ENCODE assay signal across 27 mouse cellular contexts in genomic region chr4:89402324-89402723, GRCm38 (mm10).
DNase-seq lines count a peak whose midpoint lies in the region; ATAC-seq and TF ChIP-seq lines count a peak whose summit lies in the region.
"Had no signal": no experiment of that assay in that cellular context is flagged by ENCODE, and none has a peak within 500 bp of the region (broad histone marks: within the 10 kb centered on the region; RNA-seq: fewer than 3 reads in every experiment).

No protein-coding gene starts in this region.

- peak; percentile 55 for ATAC-seq in lung, postnatal 0 days
- ATAC-seq in stomach, postnatal 0 days (ENCODE audit: low FRiP score, low TSS enrichment), result no peak
- ATAC-seq in frontal cortex, adult (ENCODE audit: low TSS enrichment), result no peak
- ATAC-seq: activated CD4-positive, CD25-positive, alpha-beta regulatory T cell, adult 4 months; CD4-positive, CD25-positive, alpha-beta regulatory T cell, adult 4 months; forebrain, embryonic 14.5 days; forebrain, postnatal 0 days; Patski had no signal

- no peaks in the 10 kb centered on the region for H3K27me3 ChIP-seq in lung, postnatal 0 days (replicated peaks; ENCODE audit: insufficient read depth, low read length)
- no peaks in the 10 kb centered on the region for H3K27me3 ChIP-seq in CH12.LX (replicated peaks)
- no peaks in the 10 kb centered on the region for H3K27me3 ChIP-seq in stomach, postnatal 0 days (ENCODE audit: control insufficient read depth, insufficient read depth, low read length)
- H3K27me3 ChIP-seq: embryonic facial prominence, embryonic 12.5 days; forebrain, embryonic 12.5 days; Patski had no signal

- no peak overlapping the region for H3K4me2 ChIP-seq in lung, postnatal 0 days (replicated peaks; ENCODE audit: low read depth, low read length)
- H3K4me2 ChIP-seq in CH12.LX (ENCODE audit: insufficient read depth, low read depth, poor library complexity, severe bottlenecking), result no peak overlapping the region
- H3K4me2 ChIP-seq in stomach, postnatal 0 days (replicated peaks; ENCODE audit: low read depth), result no peak overlapping the region
- H3K4me2 ChIP-seq: embryonic facial prominence, embryonic 12.5 days; forebrain, embryonic 12.5 days had no signal

- 54% methylated on average over 5 of the region's 5 CpGs for WGBS in lung, postnatal 0 days
- 55% methylated on average over 5 of the region's 5 CpGs for WGBS in stomach, postnatal 0 days

- no peak for TF ChIP-seq RAD21 in CH12.LX (IDR thresholded peaks at IDR 0.05; ENCODE audit: low read depth, low read length)

- no peak for TF ChIP-seq POLR2A in CH12.LX (IDR thresholded peaks at IDR 0.05; ENCODE audit: low read depth, low read length)
- no peak for TF ChIP-seq POLR2A in embryonic fibroblast, embryonic 13.5 days (IDR thresholded peaks at IDR 0.05; ENCODE audit: low read depth, low read length)

- DNase-seq in lung, postnatal 0 days (ENCODE audit: low spot score), result no peak
- no peak for DNase-seq in lung, postnatal 14 days
- DNase-seq in CH12.LX (ENCODE audit: extremely low read depth), result no peak
- peak; percentile 29 for DNase-seq in stomach, postnatal 0 days (ENCODE audit: low spot score)
- no peak for DNase-seq in left cerebral cortex, adult 8-10 months (ENCODE audit: low spot score in 2 of 2)
- DNase-seq in heart, adult 18-20 months, result no peak
- DNase-seq: adrenal gland, adult 8-10 months; adrenal gland, postnatal 14 days; adrenal gland, postnatal 36 days; B cell, adult 2 months; cerebellum, adult 11-12 months; cerebellum, adult 2 months; cerebellum, adult 9-10 months; cerebellum, postnatal 10 days; cerebellum, postnatal 25 days; forebrain, postnatal 0 days had no signal

- H3K9ac ChIP-seq in lung, postnatal 0 days (replicated peaks; ENCODE audit: low read depth), result no peak overlapping the region
- no peak overlapping the region for H3K9ac ChIP-seq in CH12.LX (ENCODE audit: insufficient read depth, low read depth)
- H3K9ac ChIP-seq in stomach, postnatal 0 days (ENCODE audit: low read length), result no peak overlapping the region
- H3K9ac ChIP-seq: embryonic facial prominence, embryonic 12.5 days; forebrain, embryonic 12.5 days; forebrain, postnatal 0 days had no signal

- H3K4me1 ChIP-seq in lung, postnatal 0 days (ENCODE audit: insufficient read depth, low read depth, low read length), result no peaks in the 10 kb centered on the region
- H3K4me1 ChIP-seq in CH12.LX (ENCODE audit: control insufficient read depth in 1 of 2, insufficient read depth in 2 of 2), result peaks cover 26 to 68% of the 10 kb centered on the region in 2 experiments
- peaks cover 15% of the 10 kb centered on the region for H3K4me1 ChIP-seq in embryonic fibroblast, embryonic 13.5 days (ENCODE audit: control insufficient read depth, insufficient read depth, low read length)
- no peaks in the 10 kb centered on the region for H3K4me1 ChIP-seq in stomach, postnatal 0 days (replicated peaks; ENCODE audit: control insufficient read depth, insufficient read depth)
- H3K4me1 ChIP-seq: embryonic facial prominence, embryonic 10.5 days; embryonic facial prominence, embryonic 12.5 days; forebrain, embryonic 10.5 days; forebrain, embryonic 12.5 days had no signal

- H3K9me3 ChIP-seq in lung, postnatal 0 days (ENCODE audit: low read length), result no peaks in the 10 kb centered on the region
- no peaks in the 10 kb centered on the region for H3K9me3 ChIP-seq in CH12.LX (replicated peaks; ENCODE audit: low read length)
- H3K9me3 ChIP-seq in stomach, postnatal 0 days (ENCODE audit: control insufficient read depth, low read length), result no peaks in the 10 kb centered on the region
- H3K9me3 ChIP-seq: embryonic facial prominence, embryonic 10.5 days; embryonic facial prominence, embryonic 12.5 days; forebrain, embryonic 10.5 days; forebrain, embryonic 12.5 days had no signal

- H3K4me3 ChIP-seq in lung, postnatal 0 days (ENCODE audit: low read depth, low read length), result no peak overlapping the region
- H3K4me3 ChIP-seq in CH12.LX (replicated peaks in 1 of 3; ENCODE audit: low read depth in 2 of 3, low read length in 2 of 3, poor library complexity in 1 of 3), result no peak overlapping the region
- H3K4me3 ChIP-seq in embryonic fibroblast, embryonic 13.5 days (ENCODE audit: insufficient read depth, low read length), result no peak overlapping the region
- H3K4me3 ChIP-seq in stomach, postnatal 0 days (ENCODE audit: low read depth, low read length), result no peak overlapping the region
- H3K4me3 ChIP-seq: embryonic facial prominence, embryonic 10.5 days; embryonic facial prominence, embryonic 12.5 days; erythroblast, embryonic 14.5 days; forebrain, embryonic 10.5 days; forebrain, embryonic 12.5 days had no signal

- no peaks in the 10 kb centered on the region for H3K79me2 ChIP-seq in CH12.LX (replicated peaks; ENCODE audit: control insufficient read depth, extremely low read depth, insufficient read depth, poor library complexity, severe bottlenecking)

- no peak overlapping the region for H3K27ac ChIP-seq in lung, postnatal 0 days (ENCODE audit: low read length)
- peak overlapping the region; percentile 52 for H3K27ac ChIP-seq in CH12.LX (ENCODE audit: insufficient read depth, low read depth)
- peak overlapping the region; percentile 28; the same call in 1 of the 2 replicates for H3K27ac ChIP-seq in embryonic fibroblast, embryonic 13.5 days (ENCODE audit: insufficient read depth, low read length)
- H3K27ac ChIP-seq in stomach, postnatal 0 days (replicated peaks), result no peak overlapping the region
- H3K27ac ChIP-seq: embryonic facial prominence, embryonic 10.5 days; embryonic facial prominence, embryonic 12.5 days; forebrain, embryonic 10.5 days; forebrain, embryonic 12.5 days had no signal

- no peaks in the 10 kb centered on the region for H3K36me3 ChIP-seq in lung, postnatal 0 days (ENCODE audit: insufficient read depth, low read length)
- peaks cover 19 to 46% of the 10 kb centered on the region in 2 experiments for H3K36me3 ChIP-seq in CH12.LX (replicated peaks in 1 of 2; ENCODE audit: control insufficient read depth in 1 of 2, insufficient read depth in 1 of 2, low read length in 1 of 2)
- H3K36me3 ChIP-seq in stomach, postnatal 0 days (ENCODE audit: control insufficient read depth, insufficient read depth, low read length), result no peaks in the 10 kb centered on the region
- H3K36me3 ChIP-seq: embryonic facial prominence, embryonic 10.5 days; embryonic facial prominence, embryonic 12.5 days; forebrain, embryonic 10.5 days; forebrain, embryonic 12.5 days had no signal

- no peak for TF ChIP-seq EP300 in lung, postnatal 0 days (IDR thresholded peaks at IDR 0.05)
- TF ChIP-seq EP300 in CH12.LX (IDR thresholded peaks at IDR 0.05; ENCODE audit: low read length), result no peak
- no peak for TF ChIP-seq EP300 in stomach, postnatal 0 days (optimal IDR thresholded peaks at IDR 0.05)

- in situ Hi-C loops in CH12.LX (cut with MboI; ENCODE audit: low pct_ligation_motif_present, low pct_unique_long_range_greater_than_20kb, low sequenced_read_pairs), result loop anchor here (10.0 kb wide), 1 partner anchor 122 kb away; no protein-coding TSS in a partner anchor

- no peak; the same call in 1 of the 2 replicates for TF ChIP-seq CTCF in lung, postnatal 0 days (IDR thresholded peaks at IDR 0.05)
- TF ChIP-seq CTCF in CH12.LX (conservative IDR thresholded peaks at IDR 0.05 in 1 of 2, IDR thresholded peaks at IDR 0.05 in 1 of 2; ENCODE audit: low read depth in 2 of 2, low read length in 2 of 2), result no peak
- no peak for TF ChIP-seq CTCF in embryonic fibroblast, embryonic 13.5 days (IDR thresholded peaks at IDR 0.05; ENCODE audit: borderline replicate concordance, insufficient read depth, low read length)
- TF ChIP-seq CTCF in stomach, postnatal 0 days (IDR thresholded peaks at IDR 0.05; ENCODE audit: low read depth), result no peak

- dilution Hi-C loops in CH12.LX (cut with MboI; ENCODE audit: extremely low pct_ligation_motif_present, extremely low pct_unique_long_range_greater_than_20kb, low sequenced_read_pairs), result no loop called here

TF ChIP-seq in CH12.LX, 34 proteins besides CTCF, POLR2A, EP300 and RAD21:
- no peak for TF ChIP-seq MYC (IDR thresholded peaks at IDR 0.05; ENCODE audit: low read depth, low read length)
- no peak for TF ChIP-seq HCFC1 (IDR thresholded peaks at IDR 0.05; ENCODE audit: low read depth, low read length)
- no peak for TF ChIP-seq JUN (IDR thresholded peaks at IDR 0.05; ENCODE audit: insufficient read depth, low read depth, low read length)
- no peak for TF ChIP-seq POLR2AphosphoS2 (IDR thresholded peaks at IDR 0.05; ENCODE audit: low read depth, low read length)
- TF ChIP-seq BHLHE40 (IDR thresholded peaks at IDR 0.05; ENCODE audit: low read depth, low read length), result no peak
- no peak for TF ChIP-seq IRF4 (IDR thresholded peaks at IDR 0.05; ENCODE audit: low read depth, low read length)
- TF ChIP-seq MEF2A (IDR thresholded peaks at IDR 0.05; ENCODE audit: borderline replicate concordance, low read depth, low read length), result no peak
- TF ChIP-seq UBTF (IDR thresholded peaks at IDR 0.05; ENCODE audit: low read depth, low read length), result no peak
- no peak for TF ChIP-seq E2F4 (IDR thresholded peaks at IDR 0.05; ENCODE audit: insufficient replicate concordance, low read depth, low read length)
- TF ChIP-seq JUND (conservative IDR thresholded peaks at IDR 0.05; ENCODE audit: low read depth, low read length), result no peak
- no peak for TF ChIP-seq ETS1 (conservative IDR thresholded peaks at IDR 0.05; ENCODE audit: low read depth, low read length)
- TF ChIP-seq RCOR1 (conservative IDR thresholded peaks at IDR 0.05; ENCODE audit: low read depth, low read length), result no peak
- TF ChIP-seq ZNF384 (IDR thresholded peaks at IDR 0.05; ENCODE audit: low read depth, low read length), result no peak
- no peak for TF ChIP-seq ZMIZ1 (IDR thresholded peaks at IDR 0.05; ENCODE audit: low read depth, low read length)
TF ChIP-seq in CH12.LX: peak in this region for 0.

Comparison
In these comparisons a context has a peak if more than half of its experiments do, and no peak if none do; other contexts are left out.
1. H3K27ac ChIP-seq: peak in CH12.LX (single experiment) and embryonic fibroblast, embryonic 13.5 days (single experiment); none in lung, postnatal 0 days (single experiment) and stomach, postnatal 0 days (single experiment).